Mouse (Mus musculus) adrenal gland, adult 8-10 months (tissue): ENCODE measurements around the gene Cpt1a. TPM values are rescaled to one million over a fixed set of nuclear protein-coding genes. Genes with fewer than 3 reads are reported as not detected.

ENCODE experiments used
- DNase-seq: peaks from one replicate; pipeline ENCODE4 v3.0.0; 2022
- total RNA-seq, 4 experiments: library from RNA; stranded (reverse); gene quantifications; 2 replicates each; pipeline ENCODE4 v1.2.4; 2022

Cpt1a gene
- total RNA-seq, 4 experiments from 2014 or later, result 255 to 425 (median 320) TPM

- no peak for DNase-seq
Measured at GRCm38 (mm10) chr19:3373380-3373779, 51.2 kb downstream of the Cpt1a start.

DNA sequence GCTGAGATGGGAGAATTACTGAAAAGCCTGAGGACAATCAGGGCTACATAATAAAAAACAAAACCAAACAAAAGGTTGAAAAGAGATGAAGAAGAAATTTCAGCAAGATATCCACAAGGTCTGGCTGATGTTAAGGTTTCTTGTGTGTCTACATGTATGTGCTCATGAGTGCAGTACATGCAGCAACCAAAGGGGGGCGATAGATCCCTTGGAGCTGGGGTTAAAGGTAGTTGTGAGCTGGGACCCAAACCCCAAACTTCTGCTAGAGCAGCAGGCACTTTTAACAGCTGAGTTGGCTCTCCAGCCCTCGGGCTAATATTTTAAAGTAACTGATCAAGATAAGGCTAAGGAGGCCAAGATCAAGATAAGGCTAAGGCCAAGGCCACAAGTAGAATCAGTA is 51.9 kb downstream of the Cpt1a start:
- no peak for DNase-seq

DNA sequence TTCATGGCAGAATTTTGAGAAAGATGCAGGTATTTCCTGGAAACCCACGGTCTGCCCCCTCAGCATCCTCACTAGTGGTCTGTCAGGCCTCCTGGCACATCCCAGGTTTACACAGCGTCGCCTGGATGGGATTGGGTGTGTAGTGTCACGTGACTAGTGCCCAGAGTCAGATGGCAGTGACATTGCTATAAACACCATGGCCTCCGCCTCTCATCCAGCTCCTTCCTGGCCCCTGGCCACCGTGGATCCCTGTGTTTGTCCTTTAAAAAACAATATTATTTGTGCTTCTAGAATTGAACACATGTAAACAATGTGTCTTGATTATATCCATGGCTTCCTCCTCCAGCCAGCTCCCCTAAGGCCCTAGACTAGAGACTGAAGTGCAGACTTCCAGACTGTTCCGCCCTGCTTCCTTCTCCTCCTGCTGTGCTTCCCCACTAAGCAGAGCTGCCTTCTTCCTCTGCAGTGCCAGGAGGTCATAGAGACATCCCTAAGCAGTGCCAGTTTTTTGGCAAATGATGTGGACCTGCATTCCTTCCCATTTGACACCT is 53.9 kb downstream of the Cpt1a start:
- no peak for DNase-seq

DNA sequence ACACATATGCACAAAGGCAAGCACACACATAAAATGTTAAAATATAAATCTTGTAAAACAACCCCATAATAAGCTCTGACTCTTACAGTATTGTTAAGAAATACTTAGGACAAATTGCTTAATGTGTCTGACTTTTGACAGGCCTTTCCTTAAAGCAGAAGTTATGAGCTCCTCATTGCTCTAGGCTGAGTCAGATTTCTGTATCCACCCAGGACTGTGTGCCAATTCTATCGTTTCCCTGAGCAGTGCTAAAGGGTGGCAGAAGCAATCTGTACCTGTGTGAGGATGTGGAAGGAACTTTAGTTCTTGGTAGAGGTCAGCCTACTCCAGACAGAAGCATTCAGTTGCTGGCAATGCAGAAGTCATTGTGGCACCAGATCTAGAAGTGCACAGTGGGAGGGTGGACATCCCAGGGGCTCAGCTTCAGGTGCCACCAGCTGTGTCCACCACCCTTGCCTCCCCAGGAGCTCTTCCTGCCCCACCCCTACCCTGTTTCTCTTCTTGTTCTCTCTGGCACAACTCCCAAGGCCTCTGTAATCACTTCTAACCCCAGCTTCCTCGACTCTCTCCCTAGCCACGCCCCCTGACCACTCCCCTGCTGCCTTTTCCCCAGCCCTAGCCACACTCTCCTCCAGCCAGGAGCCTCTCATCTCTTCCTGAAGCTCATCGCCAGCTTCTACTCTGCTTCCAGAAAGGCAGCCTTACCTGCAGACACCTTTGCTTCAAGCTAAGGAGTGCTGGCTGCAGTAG is 55.0 kb downstream of the Cpt1a start:
- peak; percentile 56 for DNase-seq

DNA sequence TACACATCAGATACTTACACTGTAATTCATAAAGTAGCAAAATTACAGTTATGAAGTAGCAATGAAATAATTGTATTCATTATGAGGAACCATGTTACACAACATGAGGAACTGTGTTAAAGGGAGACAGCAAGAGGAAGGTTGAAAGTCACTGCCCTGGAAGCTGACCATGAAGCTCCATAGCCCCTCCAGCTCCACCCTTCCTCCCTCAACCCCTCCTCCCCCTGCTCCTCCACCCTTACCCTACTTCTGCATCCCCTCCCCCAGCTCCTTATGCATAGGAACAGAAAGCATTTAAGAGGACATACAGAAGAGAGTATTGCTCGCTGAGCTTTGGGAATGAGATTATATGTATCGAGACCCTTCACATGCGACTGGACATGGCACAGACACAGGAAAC is 56.5 kb downstream of the Cpt1a start:
- DNase-seq, result no peak

- DNase-seq, result no peak
Measured at GRCm38 (mm10) chr19:3388061-3388460, 65.9 kb downstream of the Cpt1a start.

GRCm38 (mm10) chr19:3388629-3389057 is 66.5 kb downstream of the Cpt1a start, which contains the start of gene Tesmin:
TSS of gene Tesmin (plus strand) at chr19:3388857.
- peak; percentile 88 for DNase-seq

- DNase-seq, result peak; percentile 86
Measured at GRCm38 (mm10) chr19:3389089-3389488, 67.0 kb downstream of the Cpt1a start.

GRCm38 (mm10) chr19:3392384-3392783 is 70.2 kb downstream of the Cpt1a start:
- no peak for DNase-seq

GRCm38 (mm10) chr19:3394216-3394615 is 72.1 kb downstream of the Cpt1a start:
- no peak for DNase-seq

DNA sequence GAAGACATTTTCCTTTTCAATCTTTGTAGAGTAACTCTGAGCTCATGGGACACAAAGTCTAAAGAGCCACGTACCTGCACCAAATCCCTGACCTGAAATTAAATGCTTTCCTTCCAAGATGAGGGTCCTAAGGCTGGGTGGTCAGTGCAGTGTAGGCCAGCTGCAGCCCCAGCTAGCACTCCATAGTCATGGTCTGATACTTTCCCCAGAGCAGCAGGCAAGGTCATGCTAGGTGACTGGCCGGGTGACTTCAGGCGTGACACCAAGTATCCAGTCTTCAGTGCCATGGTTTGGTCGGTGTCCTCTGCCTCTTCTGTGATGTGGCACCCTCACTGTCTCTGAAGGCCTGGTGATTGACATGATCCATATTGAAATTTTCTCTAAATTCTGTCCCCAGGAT is 77.9 kb downstream of the Cpt1a start:
- DNase-seq, result no peak

DNA sequence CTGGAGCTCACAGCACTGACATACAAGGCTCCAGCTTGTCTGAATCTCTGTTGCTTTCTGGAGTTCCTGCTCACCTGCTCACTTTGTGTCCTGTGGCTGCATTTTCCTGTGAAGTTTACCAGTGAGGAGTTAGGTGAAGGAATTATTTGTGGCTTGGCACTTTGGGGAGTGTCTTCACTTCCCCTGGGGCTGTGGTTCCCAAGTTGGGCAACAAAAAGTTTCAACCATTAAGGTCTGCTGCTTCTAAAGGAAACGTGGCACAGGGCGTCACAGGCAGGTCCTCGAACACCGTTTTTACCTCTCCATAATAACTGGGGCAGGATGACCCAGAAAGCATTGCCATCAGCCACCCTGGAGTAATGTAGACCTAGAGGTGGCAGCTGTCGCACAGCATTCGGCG is 79.4 kb downstream of the Cpt1a start:
- DNase-seq, result no peak

GRCm38 (mm10) chr19:3401943-3402342 is 79.8 kb downstream of the Cpt1a start:
- no peak for DNase-seq

DNA sequence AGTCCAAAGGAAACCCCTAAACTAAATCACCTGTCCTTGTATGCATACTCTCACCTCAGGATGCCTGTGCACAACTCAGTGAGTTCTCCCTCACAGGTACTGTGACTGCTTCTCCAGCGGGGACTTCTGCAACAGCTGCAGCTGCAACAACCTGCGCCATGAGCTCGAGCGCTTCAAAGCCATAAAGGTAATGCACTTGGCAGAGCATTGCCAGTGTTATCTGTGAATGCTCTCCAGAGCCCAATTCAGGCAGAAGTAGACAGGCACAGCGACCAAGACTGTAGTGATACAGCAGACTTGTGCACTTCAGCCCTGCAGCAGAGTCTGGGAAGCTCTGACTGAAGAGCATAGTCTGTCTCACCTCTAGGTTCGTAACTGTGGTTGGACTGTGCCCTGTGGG is 80.3 kb downstream of the Cpt1a start:
- DNase-seq, result no peak

DNA sequence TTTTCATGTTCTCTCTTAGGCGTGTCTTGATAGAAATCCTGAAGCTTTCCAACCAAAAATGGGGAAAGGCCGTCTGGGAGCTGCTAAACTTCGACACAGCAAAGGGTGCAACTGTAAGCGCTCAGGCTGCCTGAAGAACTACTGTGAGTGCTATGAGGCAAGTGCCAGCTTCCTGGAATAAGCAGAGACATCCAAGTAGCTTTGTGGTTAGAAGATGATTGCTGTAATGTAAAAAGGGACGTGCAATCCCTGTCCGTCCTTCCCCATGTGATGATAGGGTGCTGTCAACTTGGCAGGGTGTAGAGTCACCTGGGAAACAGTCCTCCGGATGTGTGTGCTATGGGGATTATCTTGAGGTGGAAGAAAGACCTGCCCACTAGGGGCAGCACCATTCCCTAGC is 81.9 kb downstream of the Cpt1a start:
- DNase-seq, result no peak

DNA sequence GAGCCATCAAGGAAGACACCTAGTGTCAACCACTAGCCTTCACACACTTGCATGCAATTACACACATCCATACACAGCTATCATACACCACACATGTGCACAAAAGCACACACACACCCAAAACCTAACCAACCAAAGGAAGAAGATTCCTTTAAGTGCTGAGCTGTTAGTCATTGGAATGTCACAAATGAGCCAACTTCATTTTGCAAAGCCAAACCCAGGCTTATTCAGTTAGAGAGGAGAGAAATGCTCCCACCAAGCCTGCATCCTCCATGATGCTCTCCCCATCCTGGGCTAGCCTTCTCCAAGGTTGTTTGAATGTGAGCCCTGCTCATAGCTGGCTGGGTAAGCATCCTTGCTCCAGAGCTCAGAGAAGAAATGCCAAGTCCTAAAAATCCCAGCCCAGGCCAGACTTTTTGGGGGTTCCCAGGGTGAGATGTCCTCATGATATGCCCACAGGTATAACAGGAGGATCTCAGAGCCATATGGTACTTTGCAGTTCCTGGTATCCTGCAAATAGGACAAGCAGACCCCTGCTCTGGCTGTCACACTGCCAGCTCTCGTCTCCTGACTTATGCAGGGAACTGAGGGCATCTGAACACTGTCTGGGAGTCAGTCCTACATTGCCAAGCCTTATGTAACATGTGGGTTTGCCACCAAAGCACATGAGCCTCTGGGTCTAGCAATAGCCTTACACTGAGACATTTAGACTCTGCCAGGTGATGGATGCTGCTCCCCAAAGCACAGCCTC is 83.6 kb downstream of the Cpt1a start:
- DNase-seq, result no peak

- no peak for DNase-seq
Measured at GRCm38 (mm10) chr19:3414268-3414733, 92.2 kb downstream of the Cpt1a start, which contains the start of gene Gal. TSS of gene Gal (minus strand) at chr19:3414544.

- peak; percentile 7 for DNase-seq
Measured at GRCm38 (mm10) chr19:3419251-3419650, 97.1 kb downstream of the Cpt1a start.

DNA sequence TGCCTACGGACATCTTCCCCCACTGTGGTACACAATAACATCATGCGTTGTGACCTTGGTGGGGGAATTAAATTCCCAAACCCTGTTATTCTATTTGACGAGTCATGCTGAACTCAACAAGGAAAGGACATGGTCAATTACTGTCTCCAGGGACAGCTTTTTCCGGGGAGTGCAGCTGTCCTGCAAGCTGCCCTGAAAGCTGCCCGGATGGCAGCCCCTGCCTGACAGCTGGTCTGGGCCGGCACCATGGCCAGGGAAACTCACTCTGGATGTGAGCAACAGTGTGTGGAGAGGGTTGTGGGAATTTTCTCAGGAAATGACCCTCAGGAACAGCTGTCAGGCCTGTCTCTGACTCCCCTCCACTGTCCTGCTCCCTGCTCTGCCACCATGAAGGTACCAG is 100.4 kb downstream of the Cpt1a start:
- DNase-seq, result no peak

- no peak for DNase-seq
Measured at GRCm38 (mm10) chr19:3422981-3423380, 100.8 kb downstream of the Cpt1a start.

- DNase-seq, result no peak
Measured at GRCm38 (mm10) chr19:3424214-3424613, 102.1 kb downstream of the Cpt1a start.

- DNase-seq, result no peak
Measured at GRCm38 (mm10) chr19:3428057-3428830, 106.1 kb downstream of the Cpt1a start.
